ENCODE assay signal across 17 mouse cellular contexts in genomic region chr19:14534447-14534846, GRCm38 (mm10).
"Had no signal": no experiment of that assay in that cellular context is flagged by ENCODE, and none has a peak within 500 bp of the region (broad histone marks: within the 10 kb centered on the region; RNA-seq: fewer than 3 reads in every experiment).

No protein-coding gene starts in this region.

- DNase-seq: gastrocnemius, adult 2 months; gastrocnemius, postnatal 10 days; gastrocnemius, postnatal 36 days; heart, adult 11 months; heart, adult 2 months; heart, postnatal 4 days; kidney, adult 11 months; kidney, adult 2 months; kidney, adult 9 months; kidney, postnatal 14 days; kidney, postnatal 36 days; layer of hippocampus, adult 9-11 months; layer of hippocampus, postnatal 36 days; liver; liver, embryonic 13.5 days had no signal

- ATAC-seq: hindbrain, embryonic 16.5 days; intestine, embryonic 16.5 days had no signal
